Mouse (Mus musculus) lung, adult 18-20 months (tissue): ENCODE measurements at regions not wholly inside any gene's neighbourhood (a gene's known extent, or its start where the extent isn't known, plus 50 kb on each side); places are given as distances from the start of the nearest gene placed in this dataset.

ENCODE experiments used
- DNase-seq, 2 experiments: peaks; one replicate each; pipeline ENCODE4 v3.0.0; 2022; ENCODE audit warnings: mixed read lengths in 2 of 2

DNA sequence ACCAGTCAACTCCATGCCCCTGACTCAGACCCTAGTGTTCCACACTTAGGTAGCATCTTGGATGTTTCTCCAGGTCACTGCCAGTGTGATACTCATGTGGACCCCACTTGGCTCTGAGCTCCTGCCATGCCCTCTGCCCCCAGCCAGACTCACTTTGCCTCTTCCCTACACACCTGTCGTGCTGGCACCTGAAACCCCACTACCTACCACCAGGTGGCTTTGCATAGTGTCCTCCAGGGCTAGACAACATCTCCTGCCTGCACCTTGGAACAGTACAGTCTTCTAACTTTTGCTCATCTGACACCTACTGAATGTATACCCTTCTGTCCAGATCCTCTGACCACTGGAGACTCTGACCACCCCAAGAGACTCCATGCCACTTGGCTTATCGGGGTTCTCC lies 80.6 kb downstream of the Fam53a start:
- DNase-seq, result no peak

DNA sequence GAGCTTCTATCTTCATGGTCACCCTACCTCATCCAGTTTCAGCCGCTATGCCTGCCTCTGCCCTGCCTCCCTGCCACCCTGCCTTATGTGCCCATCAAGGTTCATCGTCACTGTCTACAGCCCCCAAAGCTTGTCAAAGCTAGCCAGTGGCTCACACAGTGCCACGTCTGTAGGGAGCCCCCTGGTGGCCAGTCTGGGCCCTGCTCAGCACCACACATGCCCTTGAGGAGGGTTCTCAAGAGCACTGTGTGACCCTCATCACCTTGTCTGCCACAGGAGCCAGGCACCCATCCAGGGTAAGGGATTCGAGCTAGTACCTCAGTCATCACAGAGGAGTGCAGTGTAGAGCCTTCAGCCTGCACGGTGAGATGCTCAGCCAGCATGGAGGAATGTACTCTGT lies 86.1 kb downstream of the Fam53a start:
- DNase-seq, result peak; percentile 18 to 32

DNA sequence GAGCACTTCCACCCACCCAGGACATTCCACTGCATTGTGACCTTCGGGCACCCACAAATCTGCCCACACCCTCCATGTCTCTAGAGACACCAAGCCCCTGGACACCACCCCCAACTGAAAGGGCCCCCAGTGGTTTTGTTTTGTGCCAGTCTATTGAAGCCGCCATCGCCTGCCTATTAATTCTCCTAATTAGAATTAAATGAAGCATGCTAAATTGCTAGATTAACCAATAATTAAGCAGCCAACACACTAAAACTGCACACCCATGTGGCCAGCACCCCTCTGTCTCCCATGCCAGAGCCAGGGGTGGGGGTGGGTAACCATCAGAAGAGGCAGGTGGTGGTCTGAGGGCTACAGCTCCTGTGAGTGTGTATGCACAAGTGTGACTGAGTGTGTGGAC lies 86.8 kb downstream of the Fam53a start:
- no peak for DNase-seq

DNA sequence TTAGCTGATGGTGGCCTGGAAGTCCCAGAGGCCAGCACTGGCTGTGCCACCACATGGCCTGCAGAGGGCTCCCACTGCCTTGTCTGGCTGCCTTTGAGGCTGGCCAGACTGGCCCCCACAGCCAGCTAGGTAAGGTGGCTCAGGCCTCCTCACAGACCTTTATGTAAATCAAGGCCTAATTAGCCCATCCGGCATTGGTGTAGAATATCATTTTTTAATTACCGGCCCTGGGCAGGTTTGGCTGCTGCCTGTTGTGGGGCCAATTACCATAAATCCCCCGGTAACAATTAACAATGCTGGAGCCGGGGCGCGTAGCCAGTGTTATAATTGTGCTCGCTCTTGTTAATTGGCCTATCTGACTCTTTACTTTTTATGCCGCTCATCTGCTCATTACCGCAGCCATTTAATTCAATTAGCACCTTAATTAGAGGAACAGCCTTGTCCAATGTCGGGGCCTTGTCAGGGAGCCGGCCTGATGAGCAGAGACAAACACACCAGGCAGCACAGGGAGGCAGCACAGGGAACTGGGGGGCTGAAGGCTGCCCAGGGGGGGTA lies 87.4 kb downstream of the Fam53a start:
- DNase-seq, result no peak

DNA sequence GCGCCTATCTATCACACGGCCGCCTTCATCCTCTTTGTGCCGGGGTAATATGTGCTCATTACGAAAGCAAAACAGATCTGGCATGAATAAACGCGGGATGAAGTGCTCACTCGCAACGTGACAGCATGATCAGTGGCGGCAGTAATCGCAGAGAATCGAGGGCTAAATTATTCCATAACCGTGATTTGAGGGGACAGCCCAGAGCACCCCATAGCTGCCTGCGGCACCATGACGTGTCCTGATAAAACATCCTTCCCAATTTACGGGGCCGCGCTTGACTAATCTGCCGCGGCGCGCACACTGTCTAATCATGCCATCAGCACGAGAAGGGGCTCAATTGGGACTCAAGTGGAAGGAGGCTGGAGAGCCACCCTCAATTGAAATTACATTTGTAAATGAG lies 89.2 kb downstream of the Fam53a start:
- DNase-seq, result no peak

DNA sequence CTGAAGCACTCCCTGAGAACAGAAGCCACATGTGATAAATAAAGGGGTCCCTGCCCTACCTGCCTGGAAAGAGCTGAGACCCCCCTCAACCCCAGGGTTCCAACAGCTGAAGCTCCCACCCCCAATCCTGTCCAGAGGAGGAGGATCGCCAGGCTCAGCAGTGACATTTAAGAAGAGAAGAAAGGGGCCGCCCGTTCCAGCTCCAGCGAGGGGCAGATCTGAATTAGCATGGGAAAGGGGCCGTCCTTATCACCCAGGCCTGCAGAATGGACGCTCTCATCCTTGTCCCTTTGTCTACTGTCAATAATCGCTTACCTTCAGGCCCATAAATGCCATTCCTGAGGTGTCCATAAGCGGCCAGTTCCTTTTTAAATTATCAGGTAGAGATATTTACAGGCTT lies 92.0 kb downstream of the Fam53a start:
- no peak for DNase-seq

DNA sequence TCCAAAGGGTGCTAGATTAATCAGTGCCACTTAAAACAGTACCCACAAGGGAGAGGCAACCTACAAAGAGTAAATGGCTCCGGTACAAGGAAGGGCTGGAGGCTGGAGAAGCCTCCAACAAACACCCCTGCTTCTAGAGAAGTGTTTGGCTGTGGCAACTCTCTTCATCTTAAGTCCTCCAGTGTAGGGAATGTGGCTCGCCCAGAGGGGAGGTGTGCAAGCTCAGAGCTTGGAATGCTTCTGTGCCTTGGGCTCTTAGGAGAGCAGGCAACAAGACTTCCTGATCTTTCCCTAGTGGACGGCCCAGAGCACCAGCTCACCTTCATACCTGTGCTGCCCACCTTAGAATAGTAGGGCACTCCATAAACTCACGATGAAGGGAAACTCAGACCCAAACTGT lies 92.4 kb downstream of the Fam53a start:
- no peak for DNase-seq

DNA sequence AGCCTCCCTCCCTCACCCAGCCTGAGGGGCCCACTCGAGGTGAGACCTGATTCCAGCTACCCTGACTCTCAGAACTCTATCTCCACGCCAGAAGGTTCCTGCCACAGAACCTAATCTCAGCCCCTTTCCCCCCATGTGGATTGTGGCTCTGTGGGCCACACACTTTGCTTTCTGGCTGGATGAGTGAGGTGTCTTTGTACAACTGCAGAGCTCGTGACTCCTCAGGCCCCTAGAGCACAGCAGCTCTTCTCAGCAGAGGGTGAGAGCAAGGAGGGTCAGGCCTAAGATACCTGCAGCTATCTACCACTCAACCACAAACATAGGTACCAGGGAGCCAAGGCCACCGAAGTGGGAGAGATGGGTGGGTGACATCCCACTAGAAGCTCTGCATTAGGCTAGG lies 93.2 kb downstream of the Fam53a start:
- no peak for DNase-seq

DNA sequence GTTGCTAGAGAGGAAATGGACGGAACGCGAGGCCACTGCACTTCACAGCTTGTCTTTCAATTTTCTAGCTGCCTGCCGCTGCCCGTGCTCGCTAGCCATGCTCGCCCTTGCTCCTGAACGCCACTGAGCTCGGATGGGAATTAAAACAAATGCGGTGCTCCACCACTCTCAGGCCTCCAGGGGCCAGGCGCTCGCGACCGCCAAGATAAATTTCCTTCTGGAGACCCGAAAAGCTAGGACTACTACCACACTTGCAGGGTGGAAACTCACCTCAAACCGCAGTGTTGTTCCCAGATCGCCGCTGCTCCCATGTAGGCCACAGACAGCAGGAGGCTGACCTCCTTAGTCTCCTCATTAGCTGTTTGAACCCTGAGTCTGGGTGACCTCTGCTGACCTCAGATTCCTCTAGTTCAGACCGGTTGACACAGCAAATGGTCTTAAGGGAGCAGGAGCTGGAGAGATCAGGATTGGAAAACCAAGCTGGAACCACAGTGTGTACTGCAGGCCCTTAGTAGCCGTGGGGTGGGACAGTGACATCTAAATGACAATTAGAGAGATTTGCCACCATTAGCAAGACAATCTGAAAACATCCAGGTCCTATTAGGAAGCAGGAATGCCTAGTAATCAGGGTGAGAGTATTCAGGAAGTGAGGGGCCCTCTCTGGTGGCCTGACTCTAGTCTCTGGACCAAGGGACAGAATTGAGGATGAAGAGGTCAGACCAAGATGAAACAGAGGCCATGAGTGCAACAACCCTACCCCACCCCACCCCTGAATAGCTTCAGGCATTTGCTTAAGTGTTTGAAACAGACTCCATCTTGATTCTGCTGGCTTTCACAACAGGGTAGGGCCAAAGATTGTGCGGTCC lies 94.1 kb downstream of the Fam53a start:
- no peak for DNase-seq

DNA sequence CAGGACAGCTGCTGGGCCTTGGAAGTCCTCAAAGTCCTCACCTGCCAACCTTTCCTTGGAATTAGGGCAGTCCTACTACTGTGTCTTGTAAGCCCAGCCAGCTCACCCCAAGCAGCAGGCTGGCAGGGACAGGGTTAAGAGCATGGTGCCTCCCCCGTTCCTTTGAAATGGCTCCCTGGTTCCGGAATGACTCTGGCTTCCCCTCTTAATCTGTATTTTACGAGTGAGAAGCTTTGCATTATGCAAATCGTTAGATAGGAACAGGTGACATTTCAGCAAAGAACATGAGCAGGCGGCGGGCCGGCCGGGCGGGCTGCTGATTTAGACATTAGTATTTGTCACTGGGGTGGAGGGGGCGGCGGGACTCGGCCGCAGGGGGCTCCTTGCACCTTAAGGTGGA lies 95.1 kb downstream of the Fam53a start:
- DNase-seq, result no peak

DNA sequence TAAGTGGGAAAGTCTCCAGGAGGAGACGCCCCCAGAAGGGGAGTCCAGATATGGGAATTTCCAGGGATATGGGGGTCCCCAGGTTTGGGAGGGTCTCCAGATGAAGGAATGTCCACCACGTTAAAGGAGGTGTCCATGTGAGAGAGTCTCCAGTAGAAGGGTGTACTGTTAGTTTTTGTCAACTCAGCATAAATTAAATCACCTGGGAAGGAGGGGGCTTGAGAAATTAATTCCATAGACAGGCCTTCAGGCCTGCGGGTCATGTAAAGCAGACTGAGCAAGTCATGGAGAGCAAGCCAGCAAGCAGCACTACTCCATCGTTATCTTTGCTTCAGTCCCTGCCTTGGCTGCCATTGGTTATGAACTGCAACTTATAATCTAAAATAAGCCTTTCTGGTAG lies 96.2 kb downstream of the Fam53a start:
- DNase-seq, result no peak

DNA sequence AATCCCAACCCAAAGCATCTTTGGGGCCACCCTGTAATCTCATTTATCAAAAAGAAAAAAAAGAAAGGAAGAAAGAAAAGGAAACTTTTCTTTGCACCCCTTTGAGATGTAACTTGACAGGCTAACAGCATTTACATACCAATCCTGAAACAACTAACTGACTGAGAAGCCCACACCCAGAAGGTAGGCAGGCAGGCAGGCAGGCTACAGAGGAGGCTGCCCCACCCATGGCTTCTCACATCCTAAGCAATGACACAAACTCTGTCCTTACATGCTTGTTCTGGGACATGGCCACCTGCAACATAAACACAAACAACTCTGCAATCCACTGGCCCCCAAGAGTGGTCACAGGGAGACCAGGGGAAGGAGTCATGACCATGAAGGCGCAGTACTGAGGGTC lies 97.5 kb upstream of the Nkx1-1 start:
- no peak for DNase-seq

DNA sequence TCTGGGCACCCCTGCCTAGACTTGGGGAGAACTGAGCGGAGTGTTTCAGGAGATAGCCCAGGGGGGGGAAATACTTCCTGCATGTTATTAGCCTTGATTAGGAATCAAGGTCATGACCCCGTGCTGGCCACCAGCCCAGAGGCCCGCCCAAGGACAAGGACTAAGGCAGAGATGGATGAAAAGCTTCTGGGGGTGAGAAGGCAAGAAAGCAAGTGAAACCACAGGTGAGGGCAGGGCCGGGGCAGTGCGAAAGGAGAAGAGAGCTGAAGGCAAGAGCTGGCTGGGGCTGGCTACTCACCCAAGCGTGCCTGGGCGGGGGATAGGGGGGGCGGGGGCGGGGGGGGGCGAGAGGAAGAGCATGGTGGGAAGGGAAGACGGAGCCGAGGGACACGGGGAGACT lies 96.0 kb upstream of the Nkx1-1 start:
- DNase-seq, result peak; percentile 18 to 21

DNA sequence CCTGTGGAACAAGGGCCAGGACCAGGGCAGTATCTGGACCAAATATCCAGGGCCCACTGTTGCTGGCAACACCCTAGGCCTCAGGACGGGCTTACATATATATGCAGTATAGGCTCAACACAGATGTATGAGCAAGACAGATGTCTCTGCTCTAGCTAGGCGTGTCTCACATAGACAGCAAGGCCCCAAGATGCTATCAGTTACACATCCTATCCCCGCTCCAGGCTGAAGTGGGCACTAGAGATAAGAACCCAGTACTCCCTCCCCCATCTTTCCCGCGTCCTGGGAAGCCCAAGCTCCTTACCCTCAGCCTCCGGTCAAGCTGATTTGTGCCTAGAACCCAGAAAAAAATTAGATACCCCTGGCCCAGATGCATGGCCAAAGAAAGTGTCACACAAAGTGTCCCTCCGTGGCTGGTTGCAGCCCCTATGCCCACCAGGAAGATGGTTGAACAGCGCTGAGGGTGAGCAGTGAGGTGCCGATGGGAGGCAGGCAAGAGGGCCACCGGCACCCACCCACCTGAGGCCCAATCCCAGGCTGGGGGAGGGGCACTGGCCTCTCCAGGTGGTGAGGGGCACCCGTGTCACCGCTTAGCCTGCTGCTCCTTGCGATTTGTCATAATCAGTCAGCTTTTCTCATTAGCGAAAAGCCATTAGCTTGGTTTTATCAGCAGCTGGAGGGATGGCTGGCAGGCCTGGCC lies 95.3 kb upstream of the Nkx1-1 start:
- no peak for DNase-seq

DNA sequence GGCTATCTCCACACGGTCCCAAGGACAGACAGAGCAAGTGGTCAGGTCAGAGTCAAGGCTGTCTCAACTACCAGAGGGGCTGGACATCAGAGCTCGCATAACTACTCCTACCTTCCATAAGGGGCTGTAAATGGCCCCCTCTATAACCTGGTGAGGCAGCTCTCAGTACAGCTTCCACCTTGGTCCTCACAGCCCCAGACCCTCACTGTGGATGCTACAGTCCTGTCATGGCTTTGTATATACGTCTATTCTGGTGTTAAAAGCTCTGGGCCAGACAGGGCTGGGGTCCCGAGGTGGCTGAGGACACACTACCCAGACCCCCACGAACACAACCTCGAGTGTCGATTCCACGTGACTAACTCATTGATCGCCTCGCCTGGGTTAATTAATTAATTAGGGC lies 94.0 kb upstream of the Nkx1-1 start:
- DNase-seq, result no peak

DNA sequence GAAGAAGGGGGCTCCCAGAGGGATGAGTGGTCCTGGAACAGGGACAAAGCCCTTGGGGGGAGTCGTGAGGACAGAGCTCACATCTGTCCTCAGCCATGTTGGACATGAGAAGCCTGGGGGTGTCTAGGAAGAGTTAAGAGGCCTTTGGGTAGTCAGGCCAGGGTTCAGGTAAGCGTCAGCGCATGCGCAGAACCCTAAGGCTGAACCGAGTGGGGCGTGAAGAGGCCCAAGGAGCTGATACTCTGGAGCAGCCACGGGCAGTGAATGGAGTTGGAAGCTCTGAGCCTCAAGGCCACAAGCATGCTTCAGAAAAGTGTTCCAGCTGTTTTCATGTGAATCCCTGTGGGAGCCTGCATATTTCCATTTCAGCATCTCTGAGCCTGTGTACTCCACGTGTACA lies 93.5 kb upstream of the Nkx1-1 start:
- no peak for DNase-seq

DNA sequence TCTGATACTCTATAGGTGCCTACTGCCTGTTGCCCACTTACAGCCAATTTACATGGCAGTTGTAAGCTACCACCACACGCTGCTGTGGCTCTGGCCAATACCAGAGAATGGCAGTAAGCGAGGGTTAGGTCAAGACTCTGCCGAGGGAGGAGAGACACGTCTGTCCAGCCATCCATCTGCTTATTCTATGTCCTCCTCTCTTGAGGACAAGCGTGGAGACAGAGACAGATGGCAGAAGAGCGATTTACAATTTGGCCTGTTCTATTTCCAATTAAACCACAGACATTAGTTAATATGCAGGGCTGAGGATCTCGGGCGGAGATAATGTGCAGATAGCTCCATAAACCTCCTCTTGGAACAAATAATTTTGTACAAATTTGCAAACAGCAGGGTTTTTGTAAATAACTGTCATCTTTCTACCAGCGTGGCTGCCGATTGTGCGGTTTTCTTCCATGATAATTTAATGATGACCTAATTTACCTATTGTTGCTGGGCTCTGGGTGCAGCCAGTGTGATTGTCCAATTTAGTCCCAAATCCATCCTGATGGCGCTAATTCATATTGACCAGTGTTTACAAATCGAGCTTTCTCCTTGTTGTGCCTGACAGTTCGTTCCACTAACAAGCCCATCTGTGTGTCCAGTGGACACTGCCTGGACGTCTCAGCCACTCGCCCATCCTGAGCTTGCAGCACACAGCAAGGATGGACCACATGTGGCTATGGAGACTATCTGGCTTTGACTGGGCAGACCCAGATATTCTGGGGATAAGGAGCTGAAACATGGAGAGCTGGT lies 88.4 kb upstream of the Nkx1-1 start:
- DNase-seq, result no peak

DNA sequence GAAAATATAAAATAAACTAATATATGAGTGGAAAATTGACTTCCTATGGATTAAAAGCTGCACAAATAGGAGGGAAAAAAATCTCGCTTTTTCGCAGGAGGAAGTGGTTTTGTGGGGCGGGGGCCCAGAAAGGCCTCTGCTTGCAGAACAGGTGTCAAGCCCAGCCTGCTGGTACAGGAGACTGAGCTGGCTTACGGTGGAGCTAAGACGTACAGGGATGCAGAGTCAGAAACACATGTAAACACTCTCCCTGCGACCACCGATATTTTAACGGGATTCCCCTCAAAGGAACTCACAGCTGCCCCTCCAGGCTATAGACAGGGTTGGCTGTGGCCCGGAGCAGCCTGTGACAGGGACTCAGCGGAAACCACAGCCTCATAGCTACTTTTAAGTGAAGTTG lies 87.1 kb upstream of the Nkx1-1 start:
- no peak for DNase-seq

DNA sequence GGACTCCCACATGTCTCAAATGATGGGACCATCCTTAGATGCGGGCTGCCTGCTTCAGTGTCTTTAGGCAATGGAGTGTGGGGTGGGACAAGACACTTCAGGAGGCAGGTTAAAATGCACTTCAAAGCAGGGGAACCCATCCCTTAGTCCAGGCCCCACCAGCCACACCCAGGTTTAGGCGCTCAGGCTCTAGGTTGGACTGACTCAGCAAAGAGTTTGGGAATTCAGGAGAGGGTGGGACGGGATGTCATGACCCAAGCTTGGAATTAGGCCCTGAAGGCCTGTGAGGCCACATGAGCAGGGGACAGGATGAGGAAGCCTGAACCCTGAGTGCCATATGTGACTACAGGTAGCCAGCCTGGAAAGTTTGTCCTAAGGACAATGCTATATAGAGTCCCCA lies 85.6 kb upstream of the Nkx1-1 start:
- no peak for DNase-seq

DNA sequence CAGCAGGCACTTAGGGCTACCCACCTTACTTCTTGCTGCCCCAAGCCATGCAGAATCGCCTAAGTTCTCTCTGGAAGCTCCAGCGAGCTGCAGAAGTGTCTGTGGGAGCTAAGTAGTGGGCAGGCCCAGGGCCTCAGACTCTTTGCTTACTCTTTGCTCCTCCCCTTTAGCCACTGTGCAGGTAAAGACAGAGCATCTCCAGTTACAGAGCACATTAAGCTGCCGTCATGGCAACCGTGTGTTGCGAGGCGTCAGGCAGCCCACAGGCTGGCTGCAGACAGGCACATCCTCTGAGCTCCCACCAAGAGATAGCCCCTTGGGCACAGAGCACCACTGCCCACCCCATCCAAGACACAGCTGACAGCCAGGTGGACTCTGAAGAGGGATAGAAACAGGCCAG lies 85.1 kb upstream of the Nkx1-1 start:
- no peak for DNase-seq

DNA sequence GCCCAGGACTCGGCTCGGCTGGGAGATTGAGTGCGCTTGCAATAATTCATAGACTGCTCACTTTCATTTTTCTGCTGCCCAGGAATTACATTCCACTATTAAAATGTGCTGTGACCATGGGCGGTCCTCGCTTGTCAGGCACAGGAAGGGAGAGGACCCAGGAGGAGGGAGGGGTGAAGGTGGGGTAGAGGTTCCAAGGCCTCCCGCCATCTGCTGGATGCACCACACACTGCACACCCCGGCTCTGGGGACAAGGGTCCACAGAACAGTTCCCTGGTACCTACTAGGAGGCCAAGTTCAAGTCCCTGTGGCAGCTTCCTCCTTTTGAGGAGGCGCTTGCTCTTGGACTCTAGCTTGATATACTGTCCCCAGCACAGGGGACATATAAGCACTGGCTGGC lies 83.8 kb upstream of the Nkx1-1 start:
- no peak for DNase-seq

DNA sequence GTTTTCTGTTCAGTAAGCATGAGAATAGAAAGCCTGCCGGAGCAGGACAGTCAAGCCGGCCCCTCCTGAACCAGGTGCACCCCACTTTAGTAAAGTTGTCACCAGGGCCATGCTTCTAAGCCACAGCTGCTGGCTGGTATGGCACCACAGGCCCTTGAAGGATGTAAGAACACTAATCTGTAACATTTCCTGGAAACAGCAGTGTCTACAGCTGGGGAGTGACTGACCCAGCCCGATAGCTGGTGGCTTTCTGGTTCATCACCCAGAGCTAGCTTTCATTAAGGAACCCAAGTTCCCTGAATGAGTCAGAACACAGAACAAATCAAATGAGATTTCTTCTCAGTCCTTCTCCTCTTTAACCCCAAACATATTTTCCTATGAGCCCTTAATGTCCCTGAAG lies 82.4 kb upstream of the Nkx1-1 start:
- no peak for DNase-seq

DNA sequence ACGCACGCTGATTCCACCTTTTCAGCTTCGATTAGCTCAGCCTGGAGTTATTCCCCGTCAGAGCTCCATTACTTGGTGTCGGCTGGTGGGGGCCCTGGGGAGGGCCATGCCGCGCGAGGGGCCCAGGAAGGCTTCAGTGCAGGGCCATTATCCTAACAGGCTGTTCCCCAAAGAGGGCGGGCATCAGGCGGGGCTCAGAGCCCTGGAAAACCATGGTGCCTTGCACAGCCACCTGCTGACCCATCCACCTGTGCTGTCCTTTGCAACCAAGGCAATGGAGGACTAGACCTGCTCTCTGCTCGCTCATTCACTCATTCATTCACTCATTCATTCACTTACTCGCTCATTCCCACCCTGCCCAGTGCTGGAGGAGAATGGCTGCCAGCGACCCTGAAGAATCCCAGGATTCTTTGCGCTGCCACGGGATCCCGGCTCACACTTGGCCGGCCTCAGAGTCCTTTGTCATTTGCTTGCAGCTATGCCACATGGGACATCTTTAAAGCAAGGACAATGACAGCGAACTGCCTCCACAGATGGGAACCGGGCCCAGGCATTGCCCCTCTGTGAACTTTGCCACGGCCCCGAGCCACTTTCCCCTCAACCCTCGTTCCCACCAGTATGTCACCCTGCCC lies 78.6 kb upstream of the Nkx1-1 start:
- DNase-seq, result no peak
